Mouse (Mus musculus) ES-Bruce4 (cell line): Measurements from ENCODE around the gene Ccna1. TPM values are rescaled to one million over a fixed set of nuclear protein-coding genes. Genes with fewer than 3 reads are reported as not detected.

ENCODE experiments used
- H3K27ac ChIP-seq: 2 replicates; pipeline ENCODE4 v1.5.1; 2012; ENCODE audit warnings: low read length, inconsistent platforms; ENCODE audit not compliant: insufficient read depth
- H3K27me3 ChIP-seq: 2 replicates; pipeline ENCODE4 v1.6.1; 2012; ENCODE audit warnings: mild to moderate bottlenecking, low read length, inconsistent platforms; ENCODE audit not compliant: control insufficient read depth, poor library complexity, insufficient read depth, severe bottlenecking
- H3K36me3 ChIP-seq: 2 replicates; pipeline ENCODE4 v1.6.1; 2012; ENCODE audit warnings: inconsistent platforms, mild to moderate bottlenecking, low read length, moderate library complexity; ENCODE audit not compliant: control insufficient read depth, poor library complexity, insufficient read depth, severe bottlenecking
- H3K4me1 ChIP-seq: one replicate; pipeline ENCODE4 v1.8.1; 2011; ENCODE audit warnings: low read length; ENCODE audit not compliant: control insufficient read depth, insufficient read depth
- H3K4me3 ChIP-seq: 2 replicates; pipeline ENCODE4 v1.5.1; 2011; ENCODE audit warnings: low read depth, mild to moderate bottlenecking, low read length
- H3K9ac ChIP-seq: 2 replicates; pipeline ENCODE4 v1.6.1; 2012; ENCODE audit warnings: low read depth, mild to moderate bottlenecking, inconsistent platforms; ENCODE audit not compliant: poor library complexity, severe bottlenecking
- H3K9me3 ChIP-seq: replicated peaks from 2 replicates; pipeline ENCODE4 v1.6.1; 2012; ENCODE audit warnings: mild to moderate bottlenecking, low read length, inconsistent platforms; ENCODE audit not compliant: control insufficient read depth, poor library complexity, insufficient read depth, severe bottlenecking
- CTCF ChIP-seq: IDR thresholded peaks from one replicate; pipeline ENCODE4 v1.8.1; 2011; ENCODE audit warnings: low read depth, low read length
- EP300 ChIP-seq: IDR thresholded peaks from 2 replicates; pipeline ENCODE4 v1.6.1; 2011; ENCODE audit warnings: low read depth, low read length; ENCODE audit not compliant: insufficient read depth
- POLR2A ChIP-seq: IDR thresholded peaks from one replicate; pipeline ENCODE4 v1.8.1; 2011; ENCODE audit warnings: low read length; ENCODE audit not compliant: insufficient read depth
- polyA plus RNA-seq: library from polyadenylated mRNA; stranded (reverse); fragments of >200 nt; gene quantifications from 2 replicates; pipeline ENCODE4 v1.2.4, GENCODE M21; 2011; ENCODE audit warnings: low read depth; ENCODE audit not compliant: missing spikeins, insufficient read depth, insufficient read length

The Ccna1 gene
- polyA plus RNA-seq, 1 experiment = 1.7 TPM

- no peak overlapping the region for H3K9ac ChIP-seq
- no peaks in the 10 kb centered on the region for H3K27me3 ChIP-seq
- H3K9me3 ChIP-seq = no peaks in the 10 kb centered on the region
- no peaks in the 10 kb centered on the region for H3K4me1 ChIP-seq
- no peak overlapping the region for H3K27ac ChIP-seq
- H3K4me3 ChIP-seq = no peak overlapping the region
- no peaks in the 10 kb centered on the region for H3K36me3 ChIP-seq
- TF ChIP-seq CTCF (no peak), EP300 (no peak), POLR2A (no peak)
Measured at GRCm38 (mm10) chr3:55086948-55087347, 31.6 kb upstream of the Ccna1 start.

DNA sequence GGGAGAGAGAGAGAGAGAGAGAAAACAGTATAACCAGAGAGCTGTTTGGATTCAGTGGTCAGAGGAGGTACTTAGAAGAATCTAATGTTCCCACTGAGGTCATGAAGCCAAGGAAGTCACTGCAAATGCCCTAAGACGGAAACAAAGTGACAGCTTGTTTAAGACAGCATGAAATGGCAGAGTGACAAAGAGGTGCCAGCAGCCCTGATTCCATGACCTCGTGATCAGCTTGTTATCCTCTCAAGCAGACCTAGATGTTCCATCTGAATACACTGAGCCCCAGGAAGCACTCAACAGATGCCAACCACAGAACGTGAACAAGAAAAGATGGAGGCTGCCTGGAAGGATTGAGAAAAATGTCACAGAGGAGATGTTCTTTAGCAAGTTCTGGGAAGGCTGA, 30.4 kb upstream of the Ccna1 start:
- Histone ChIP-seq H3K4me1 (no peaks in the 10 kb centered on the region), H3K27me3 (no peaks in the 10 kb centered on the region), H3K4me3 (no peak overlapping the region), H3K27ac (no peak overlapping the region), H3K9me3 (no peaks in the 10 kb centered on the region), H3K9ac (no peak overlapping the region), H3K36me3 (no peaks in the 10 kb centered on the region)
- TF ChIP-seq CTCF = no peak
- no peak for TF ChIP-seq POLR2A
- no peak for TF ChIP-seq EP300

- Histone ChIP-seq H3K27me3 (no peaks in the 10 kb centered on the region), H3K9me3 (no peaks in the 10 kb centered on the region), H3K4me1 (no peaks in the 10 kb centered on the region), H3K36me3 (no peaks in the 10 kb centered on the region), H3K27ac (no peak overlapping the region), H3K4me3 (no peak overlapping the region), H3K9ac (no peak overlapping the region)
- no peak for TF ChIP-seq EP300
- TF ChIP-seq CTCF = no peak
- TF ChIP-seq POLR2A = no peak
Measured at GRCm38 (mm10) chr3:55084781-55085180, 29.5 kb upstream of the Ccna1 start.

GRCm38 (mm10) chr3:55080055-55080454, 24.8 kb upstream of the Ccna1 start:
- Histone ChIP-seq H3K27ac (no peak overlapping the region), H3K9me3 (no peaks in the 10 kb centered on the region)
- no peak for TF ChIP-seq EP300
- TF ChIP-seq POLR2A = no peak
- peak; percentile 77 for TF ChIP-seq CTCF

GRCm38 (mm10) chr3:55079619-55080018, 24.3 kb upstream of the Ccna1 start:
- TF ChIP-seq EP300 (no peak), CTCF (no peak), POLR2A (no peak)
- Histone ChIP-seq H3K4me3 (no peak overlapping the region), H3K9me3 (no peaks in the 10 kb centered on the region), H3K27ac (no peak overlapping the region), H3K9ac (no peak overlapping the region), H3K36me3 (no peaks in the 10 kb centered on the region), H3K27me3 (no peaks in the 10 kb centered on the region), H3K4me1 (no peaks in the 10 kb centered on the region)

More at GRCm38 (mm10) chr3:55080055-55080454, 24.8 kb upstream of the Ccna1 start:
- Histone ChIP-seq H3K36me3 (no peaks in the 10 kb centered on the region), H3K27me3 (no peaks in the 10 kb centered on the region), H3K9ac (no peak overlapping the region), H3K4me3 (no peak overlapping the region), H3K4me1 (no peaks in the 10 kb centered on the region)

DNA sequence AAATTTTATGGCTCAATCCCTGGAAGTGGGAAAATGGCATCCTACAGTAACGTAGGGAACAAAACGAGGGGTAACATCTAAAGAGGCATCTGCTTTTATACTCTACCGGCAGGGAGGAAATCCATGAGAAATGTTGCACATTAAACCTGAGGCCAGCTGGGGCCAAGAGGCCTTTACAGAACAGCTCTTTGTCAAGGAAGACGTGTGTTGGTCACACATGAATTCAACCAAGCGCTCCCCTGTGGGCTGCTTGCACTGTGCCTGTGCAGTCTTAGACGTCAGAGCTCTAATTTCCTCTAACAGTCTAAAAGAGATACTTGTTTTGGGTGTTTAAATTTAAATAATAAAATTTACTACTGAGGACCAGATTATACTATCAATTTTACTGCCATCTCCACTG, 22.9 kb upstream of the Ccna1 start:
- Histone ChIP-seq H3K27ac (no peak overlapping the region), H3K36me3 (no peaks in the 10 kb centered on the region), H3K4me3 (no peak overlapping the region), H3K9me3 (no peaks in the 10 kb centered on the region), H3K27me3 (no peaks in the 10 kb centered on the region), H3K4me1 (no peaks in the 10 kb centered on the region), H3K9ac (no peak overlapping the region)
- TF ChIP-seq POLR2A = no peak

- H3K4me3 ChIP-seq = no peak overlapping the region
- H3K36me3 ChIP-seq = no peaks in the 10 kb centered on the region
- no peaks in the 10 kb centered on the region for H3K27me3 ChIP-seq
- no peak for TF ChIP-seq EP300
- no peak for TF ChIP-seq POLR2A
- TF ChIP-seq CTCF = no peak
- H3K9me3 ChIP-seq = no peaks in the 10 kb centered on the region
- H3K9ac ChIP-seq = no peak overlapping the region
- no peaks in the 10 kb centered on the region for H3K4me1 ChIP-seq
- H3K27ac ChIP-seq = no peak overlapping the region
Measured at GRCm38 (mm10) chr3:55075294-55075648, 20.0 kb upstream of the Ccna1 start.
